Comparison of ENCODE assay signal across 10 mouse cellular contexts in genomic region chr4:114599121-114599520, GRCm38 (mm10).
DNase-seq lines count a peak whose midpoint lies in the region; ATAC-seq and TF ChIP-seq lines count a peak whose summit lies in the region.
"Had no signal": no experiment of that assay in that cellular context is flagged by ENCODE, and none has a peak within 500 bp of the region (broad histone marks: within the 10 kb centered on the region; RNA-seq: fewer than 3 reads in every experiment).

No protein-coding gene starts in this region.

- peak; percentile 34 for TF ChIP-seq CTCF in E14TG2a.4 (conservative IDR thresholded peaks at IDR 0.05; ENCODE audit: low read length)

- peaks cover 16% of the 10 kb centered on the region for H3K4me1 ChIP-seq in hindbrain, embryonic 12.5 days
- peaks cover 14% of the 10 kb centered on the region for H3K4me1 ChIP-seq in hindbrain, embryonic 13.5 days (replicated peaks)
- no peaks in the 10 kb centered on the region for H3K4me1 ChIP-seq in E14TG2a.4 (replicated peaks; ENCODE audit: low read depth, low read length)

- H3K27ac ChIP-seq in hindbrain, embryonic 12.5 days: no peak overlapping the region
- no peak overlapping the region for H3K27ac ChIP-seq in hindbrain, embryonic 13.5 days
- H3K27ac ChIP-seq: neural tube, embryonic 13.5 days had no signal

- peak; percentile 29 for DNase-seq in lung, postnatal 14 days
- DNase-seq in right cerebral cortex, postnatal 4 days: no peak
- no peak for DNase-seq in ovary, postnatal 14 days (ENCODE audit: low spot score)
- no peak for DNase-seq in heart, adult 8-10 months (ENCODE audit: low spot score)

- no peaks in the 10 kb centered on the region for H3K9me3 ChIP-seq in hindbrain, embryonic 12.5 days (replicated peaks)
- no peaks in the 10 kb centered on the region for H3K9me3 ChIP-seq in hindbrain, embryonic 13.5 days
- peaks cover 22% of the 10 kb centered on the region for H3K9me3 ChIP-seq in E14TG2a.4 (ENCODE audit: low read length)
- H3K9me3 ChIP-seq: neural tube, embryonic 13.5 days had no signal

- ATAC-seq in hindbrain, embryonic 12.5 days (ENCODE audit: low FRiP score): 0 out of 2 replicates have a peak, but pooled peaks have one; percentile 36
- no peak for ATAC-seq in hindbrain, embryonic 13.5 days (ENCODE audit: low FRiP score)
- peak; percentile 71 for ATAC-seq in common myeloid progenitor, adult 5-6 weeks (replicated peaks; ENCODE audit: low read depth, poor library complexity, severe bottlenecking)

- no peak overlapping the region for H3K9ac ChIP-seq in hindbrain, embryonic 12.5 days
- no peak overlapping the region for H3K9ac ChIP-seq in hindbrain, embryonic 13.5 days
- H3K9ac ChIP-seq: neural tube, embryonic 13.5 days had no signal

- H3K4me3 ChIP-seq in hindbrain, embryonic 12.5 days: no peak overlapping the region
- H3K4me3 ChIP-seq in hindbrain, embryonic 13.5 days: no peak overlapping the region
- no peak overlapping the region for H3K4me3 ChIP-seq in E14TG2a.4 (replicated peaks; ENCODE audit: low read length)
- H3K4me3 ChIP-seq: erythroblast, embryonic 14.5 days; neural tube, embryonic 13.5 days had no signal

- no peaks in the 10 kb centered on the region for H3K36me3 ChIP-seq in hindbrain, embryonic 12.5 days
- H3K36me3 ChIP-seq in hindbrain, embryonic 13.5 days: no peaks in the 10 kb centered on the region
- H3K36me3 ChIP-seq in E14TG2a.4 (ENCODE audit: insufficient read depth, low read length): no peaks in the 10 kb centered on the region
- H3K36me3 ChIP-seq: neural tube, embryonic 13.5 days had no signal

- H3K27me3 ChIP-seq in hindbrain, embryonic 12.5 days: no peaks in the 10 kb centered on the region
- H3K27me3 ChIP-seq in hindbrain, embryonic 13.5 days: 0 out of 2 replicates have a peak, but pooled peaks cover 3% of the 10 kb centered on the region
- peaks cover 13% of the 10 kb centered on the region for H3K27me3 ChIP-seq in E14TG2a.4 (ENCODE audit: insufficient read depth, low read length)
- H3K27me3 ChIP-seq: neural tube, embryonic 13.5 days had no signal

- no peak overlapping the region for H3K4me2 ChIP-seq in hindbrain, embryonic 12.5 days (replicated peaks)
- no peak overlapping the region for H3K4me2 ChIP-seq in hindbrain, embryonic 13.5 days
- H3K4me2 ChIP-seq: neural tube, embryonic 13.5 days had no signal
